ENCODE assay signal across 8 mouse cellular contexts in genomic region chr9:102689406-102689939, GRCm38 (mm10). TPM values are rescaled to one million over a fixed set of nuclear protein-coding genes. Genes with fewer than 3 reads are reported as not detected.
DNase-seq lines count a peak whose midpoint lies in the region; ATAC-seq lines count a peak whose summit lies in the region.

No protein-coding gene starts in this region.

- peak overlapping the region; percentile 61 to 74 for H3K4me3 ChIP-seq in heart, embryonic 14.5 days (ENCODE audit: control insufficient read depth in 1 of 2, insufficient read depth in 1 of 2, low read depth in 1 of 2, low read length in 2 of 2)
- peak overlapping the region; percentile 50 for H3K4me3 ChIP-seq in intestine, embryonic 15.5 days (replicated peaks)
- H3K4me3 ChIP-seq in midbrain, embryonic 11.5 days (ENCODE audit: low read depth, low read length) = peak overlapping the region; percentile 33

- DNase-seq in heart, postnatal 25 days (ENCODE audit: low spot score) = no peak
- peak; percentile 59 to 61 for DNase-seq in cerebellum, postnatal 14 days
- no peak for DNase-seq in midbrain, embryonic 11.5 days (ENCODE audit: low spot score, missing footprints)
- DNase-seq in gastrocnemius, postnatal 25 days = no peak
- no peak for DNase-seq in left cerebral cortex, postnatal 14 days (ENCODE audit: low spot score in 2 of 2)
- DNase-seq in adrenal gland, adult 8-10 months = no peak

- H3K4me1 ChIP-seq in heart, embryonic 14.5 days (ENCODE audit: control insufficient read depth in 2 of 2, insufficient read depth in 2 of 2, low read length in 2 of 2) = peaks cover 16 to 26% of the 10 kb centered on the region in 2 experiments
- H3K4me1 ChIP-seq in intestine, embryonic 15.5 days (replicated peaks) = peaks cover 27% of the 10 kb centered on the region; the same call in 1 of the 2 replicates
- H3K4me1 ChIP-seq in midbrain, embryonic 11.5 days (ENCODE audit: control insufficient read depth, insufficient read depth, low read length) = peaks cover 34% of the 10 kb centered on the region

- no peaks in the 10 kb centered on the region for H3K27me3 ChIP-seq in heart, embryonic 14.5 days (ENCODE audit: control insufficient read depth, insufficient read depth, low read length)
- H3K27me3 ChIP-seq in intestine, embryonic 15.5 days (replicated peaks) = no peaks in the 10 kb centered on the region
- no peaks in the 10 kb centered on the region; the same call in 1 of the 2 replicates for H3K27me3 ChIP-seq in midbrain, embryonic 11.5 days (ENCODE audit: control insufficient read depth, insufficient read depth, low read length)

- H3K27ac ChIP-seq in heart, embryonic 14.5 days (replicated peaks in 1 of 2; ENCODE audit: control insufficient read depth in 1 of 2, insufficient read depth in 1 of 2, low read depth in 2 of 2, low read length in 2 of 2) = no peak overlapping the region
- H3K27ac ChIP-seq in intestine, embryonic 15.5 days = peak overlapping the region; percentile 41; the same call in 1 of the 2 replicates
- H3K27ac ChIP-seq in midbrain, embryonic 11.5 days (ENCODE audit: low read depth, low read length) = peak overlapping the region; percentile 94

- ATAC-seq in heart, embryonic 14.5 days (ENCODE audit: insufficient number of reproducible peaks, insufficient read depth, low FRiP score, low read depth) = no peak
- ATAC-seq in intestine, embryonic 15.5 days = peak; percentile 68
- ATAC-seq in midbrain, embryonic 11.5 days (ENCODE audit: low FRiP score) = peak; percentile 10; the same call in 1 of the 2 replicates

- H3K4me2 ChIP-seq in heart, embryonic 14.5 days (ENCODE audit: low read length) = peak overlapping the region; percentile 99
- peak overlapping the region; percentile 99 for H3K4me2 ChIP-seq in intestine, embryonic 15.5 days (replicated peaks)
- H3K4me2 ChIP-seq in midbrain, embryonic 11.5 days = peak overlapping the region; percentile 63

- H3K9me3 ChIP-seq in heart, embryonic 14.5 days (ENCODE audit: control insufficient read depth, low read length) = no peaks in the 10 kb centered on the region
- H3K9me3 ChIP-seq in intestine, embryonic 15.5 days = no peaks in the 10 kb centered on the region
- H3K9me3 ChIP-seq in midbrain, embryonic 11.5 days (ENCODE audit: control insufficient read depth, low read length) = no peaks in the 10 kb centered on the region

- no peaks in the 10 kb centered on the region for H3K36me3 ChIP-seq in heart, embryonic 14.5 days (ENCODE audit: control insufficient read depth, insufficient read depth, low read length)
- H3K36me3 ChIP-seq in intestine, embryonic 15.5 days = no peaks in the 10 kb centered on the region
- no peaks in the 10 kb centered on the region for H3K36me3 ChIP-seq in midbrain, embryonic 11.5 days (ENCODE audit: control insufficient read depth, insufficient read depth, low read length)

- peak overlapping the region; percentile 80 for H3K9ac ChIP-seq in heart, embryonic 14.5 days (ENCODE audit: low read length)
- peak overlapping the region; percentile 56 for H3K9ac ChIP-seq in intestine, embryonic 15.5 days
- peak overlapping the region; percentile 41 for H3K9ac ChIP-seq in midbrain, embryonic 11.5 days (ENCODE audit: low read length)

- 9% methylated on average over 13 of the region's 13 CpGs for WGBS in heart, embryonic 14.5 days
- 4% methylated on average over 13 of the region's 13 CpGs for WGBS in intestine, embryonic 15.5 days
- WGBS in midbrain, embryonic 11.5 days = 2% methylated on average over 13 of the region's 13 CpGs

- intact Hi-C loops in heart, postnatal 25 days (cut with DNase I) = no loop called here
- intact Hi-C loops in left cerebral cortex, postnatal 14 days (cut with DNase I) = no loop called here

RNA-seq across cellular contexts. Expression of gene Amotl2, which starts 27.0 kb away (rescaled TPM):
- polyA plus RNA-seq in heart, embryonic 14.5 days (2014; fragmentation: Nextera tagmentation; extraction: Ambion mirVana) = 33.5 and 36.3 TPM in 2 replicates
- total RNA-seq in heart, postnatal 25 days (2021) = 10 to 100 TPM; 56.4 to 59.5 TPM
- 31.8 and 32.9 TPM in 2 replicates for polyA plus RNA-seq in intestine, embryonic 15.5 days (2015; fragmentation: Nextera tagmentation; extraction: Ambion mirVana)
- 47.0 and 58.0 TPM in 2 replicates for polyA plus RNA-seq in midbrain, embryonic 11.5 days (2014; fragmentation: Nextera tagmentation; extraction: Ambion mirVana)
- total RNA-seq in gastrocnemius, postnatal 25 days (2021) = 10 to 100 TPM; 13.6 to 20.3 TPM
- total RNA-seq in left cerebral cortex, postnatal 14 days (2021) = 10 to 100 TPM; 16.7 to 19.5 TPM
- 100 to 1,000 TPM in 2 of 4 experiments, 10 to 100 TPM in 2; 77.4 to 388 (median 110) TPM for total RNA-seq in adrenal gland, adult 8-10 months (2022)

Comparison
In these comparisons a context has a peak if more than half of its experiments do, and no peak if none do; other contexts are left out.
1. H3K27ac ChIP-seq: peak in intestine, embryonic 15.5 days (single experiment) and midbrain, embryonic 11.5 days (single experiment); none in heart, embryonic 14.5 days (0 of 2).
2. DNase-seq: peak in cerebellum, postnatal 14 days (2 of 2); none in heart, postnatal 25 days (single experiment), midbrain, embryonic 11.5 days (single experiment), gastrocnemius, postnatal 25 days (single experiment), left cerebral cortex, postnatal 14 days (0 of 2) and adrenal gland, adult 8-10 months (single experiment).
3. Peak in every context shown above with its lines, with median percentiles within 50 percentile points of each other: H3K4me2 ChIP-seq, H3K4me3 ChIP-seq and H3K9ac ChIP-seq.